In the genomic region with DNA sequence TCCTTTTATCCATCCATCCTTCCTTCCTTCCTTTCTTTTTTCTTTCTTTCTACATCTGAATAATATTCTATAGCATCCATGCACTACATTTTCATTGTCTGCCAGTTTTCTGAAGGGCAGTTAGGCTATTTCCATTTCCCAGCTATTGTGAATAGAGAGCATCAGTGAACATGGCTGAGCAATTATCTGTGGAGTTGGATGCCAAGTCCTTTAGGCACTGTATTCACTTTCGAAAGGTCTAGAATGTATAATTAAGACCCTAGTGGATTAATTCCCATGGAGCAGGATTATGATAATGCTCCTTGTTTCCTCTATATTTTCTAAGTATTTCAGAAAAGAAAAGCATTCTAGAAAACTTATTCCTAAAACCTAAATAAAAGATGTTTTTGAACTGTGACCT, we compare ENCODE assay signal across 26 mouse cellular contexts.
"Had no signal": no experiment of that assay in that cellular context is flagged by ENCODE, and none has a peak within 500 bp of the region (broad histone marks: within the 10 kb centered on the region; RNA-seq: fewer than 3 reads in every experiment).

No protein-coding gene starts in this region.

- H3K36me3 ChIP-seq: heart, embryonic 10.5 days; heart, embryonic 12.5 days; hindbrain, embryonic 10.5 days; hindbrain, embryonic 12.5 days; intestine, embryonic 15.5 days; limb, embryonic 13.5 days; limb, embryonic 15.5 days; liver, embryonic 12.5 days had no signal

- DNase-seq: gastrocnemius, adult 2 months; gastrocnemius, postnatal 10 days; gastrocnemius, postnatal 25 days; heart, adult 18-20 months; heart, postnatal 10 days; heart, postnatal 4 days; kidney, adult 18-20 months; kidney, adult 8-10 months; kidney, postnatal 10 days; kidney, postnatal 25 days; kidney, postnatal 4 days; left cerebral cortex, postnatal 4 days had no signal

- ATAC-seq: hindbrain, embryonic 16.5 days; inflammation-experienced regulatory T-cells, adult 6 months; intestine, embryonic 15.5 days; intestine, postnatal 0 days; liver, embryonic 12.5 days had no signal

- H3K4me3 ChIP-seq: gastrocnemius, adult 2 months; heart, embryonic 10.5 days; heart, embryonic 12.5 days; hindbrain, embryonic 10.5 days; hindbrain, embryonic 12.5 days; intestine, embryonic 15.5 days; layer of hippocampus, adult 2 months; left cerebral cortex, adult 2 months; limb, embryonic 13.5 days; limb, embryonic 15.5 days; liver, embryonic 12.5 days had no signal

- H3K4me2 ChIP-seq: heart, embryonic 12.5 days; hindbrain, embryonic 12.5 days; hindbrain, embryonic 14.5 days; intestine, embryonic 15.5 days; limb, embryonic 13.5 days; limb, embryonic 15.5 days; liver, embryonic 12.5 days had no signal

- H3K4me1 ChIP-seq: intestine, embryonic 15.5 days; liver, embryonic 12.5 days had no signal

- H3K9ac ChIP-seq: heart, embryonic 12.5 days; hindbrain, embryonic 12.5 days; hindbrain, embryonic 14.5 days; intestine, embryonic 15.5 days; limb, embryonic 13.5 days; limb, embryonic 15.5 days; liver, embryonic 12.5 days had no signal

- H3K27me3 ChIP-seq: heart, embryonic 12.5 days; hindbrain, embryonic 12.5 days; intestine, embryonic 15.5 days; limb, embryonic 13.5 days; limb, embryonic 15.5 days; liver, embryonic 12.5 days had no signal

- H3K27ac ChIP-seq: heart, embryonic 10.5 days; hindbrain, embryonic 10.5 days; hindbrain, embryonic 12.5 days; hindbrain, embryonic 14.5 days; intestine, embryonic 15.5 days; layer of hippocampus, adult 2 months; left cerebral cortex, adult 2 months; limb, embryonic 13.5 days; limb, embryonic 15.5 days; liver, embryonic 12.5 days had no signal

- H3K9me3 ChIP-seq: heart, embryonic 10.5 days; heart, embryonic 12.5 days; hindbrain, embryonic 10.5 days; hindbrain, embryonic 12.5 days; intestine, embryonic 15.5 days; limb, embryonic 13.5 days; limb, embryonic 15.5 days; liver, embryonic 12.5 days had no signal
